Mouse (Mus musculus): ENCODE results near the gene Svip. TPM values are rescaled to one million over a fixed set of nuclear protein-coding genes. Genes with fewer than 3 reads are reported as not detected.
A peak's percentile ranks its signal among the peaks of the same experiment; 100 is the strongest.

Gene Svip
- 10 to 100 TPM; 14.5 to 17.3 TPM for total RNA-seq (2021)
- long read RNA-seq, experiment 1, transcript Svip-201 (4 exons, 3,053 nt) = major isoform, 43 of 45 reads
- long read RNA-seq, experiment 1, partial matches to known transcripts = 1 of 45 reads
- long read RNA-seq, experiment 1, other reads (novel, unspliced or antisense) = 1 of 45 reads
- long read RNA-seq, experiment 2, transcript Svip-201 (4 exons, 3,053 nt) = major isoform, 36 of 40 reads
- long read RNA-seq, experiment 2, partial matches to known transcripts = 2 of 40 reads
- long read RNA-seq, experiment 2, other reads (novel, unspliced or antisense) = 2 of 40 reads

- peak; percentile 71 to 81 for DNase-seq
- intact Hi-C loops (cut with DNase I) = no loop called here
These were observed at the start of gene Svip for GRCm38 (mm10) chr7:52005511-52006295. Svip (minus strand) TSS chr7:52006018.

GRCm38 (mm10) chr7:52037600-52038582 is 32.1 kb upstream of the Svip start:
- intact Hi-C loops (cut with DNase I) = no loop called here
- DNase-seq = peak; percentile 2 to 39

GRCm38 (mm10) chr7:52024050-52024626 is 18.3 kb upstream of the Svip start:
- no peak for DNase-seq
- intact Hi-C loops (cut with DNase I) = no loop called here

GRCm38 (mm10) chr7:52022039-52022438 is 16.2 kb upstream of the Svip start:
- DNase-seq = no peak
- intact Hi-C loops (cut with DNase I) = no loop called here

- DNase-seq = no peak
- intact Hi-C loops (cut with DNase I) = no loop called here
These were observed 9.8 kb upstream of the Svip start, which contains the start of gene 1700015G11Rik for GRCm38 (mm10) chr7:52015628-52016027. 1700015G11Rik (minus strand) TSS chr7:52015728.

- no peak for DNase-seq
- intact Hi-C loops (cut with DNase I) = no loop called here
These were observed 9.4 kb upstream of the Svip start for GRCm38 (mm10) chr7:52015180-52015579.

- DNase-seq = no peak
- intact Hi-C loops (cut with DNase I) = no loop called here
These were observed 7.6 kb upstream of the Svip start for GRCm38 (mm10) chr7:52013457-52013856.

- DNase-seq = no peak
- intact Hi-C loops (cut with DNase I) = no loop called here
These were observed 1.3 kb upstream of the Svip start for GRCm38 (mm10) chr7:52007138-52007537.

- intact Hi-C loops (cut with DNase I) = no loop called here
- DNase-seq = no peak
These were observed 445 bp upstream of the Svip start for GRCm38 (mm10) chr7:52006296-52006630.

GRCm38 (mm10) chr7:51991020-51991419 is 14.8 kb downstream of the Svip start:
- intact Hi-C loops (cut with DNase I) = no loop called here

GRCm38 (mm10) chr7:51986909-51987308 is 18.9 kb downstream of the Svip start:
- intact Hi-C loops (cut with DNase I) = no loop called here
- DNase-seq = no peak

More at GRCm38 (mm10) chr7:51991020-51991419, 14.8 kb downstream of the Svip start:
- no peak for DNase-seq

GRCm38 (mm10) chr7:51985763-51986162 is 20.1 kb downstream of the Svip start:
- intact Hi-C loops (cut with DNase I) = no loop called here
- DNase-seq = no peak

- DNase-seq = no peak
- intact Hi-C loops (cut with DNase I) = no loop called here
These were observed 23.5 kb downstream of the Svip start for GRCm38 (mm10) chr7:51982303-51982702.

- intact Hi-C loops (cut with DNase I) = no loop called here
- peak in 1 of 2 experiments; percentile 18 for DNase-seq
These were observed 26.5 kb downstream of the Svip start for GRCm38 (mm10) chr7:51979271-51979670.

GRCm38 (mm10) chr7:51975181-51975580 is 30.6 kb downstream of the Svip start:
- peak in 1 of 2 experiments; percentile 1 for DNase-seq
- intact Hi-C loops (cut with DNase I) = no loop called here

- intact Hi-C loops (cut with DNase I) = loop anchor here (5.0 kb wide), 1 partner anchor 111 kb away; the partner anchor contains the start of genes Fancf and Gas2
- DNase-seq = no peak
These were observed 32.3 kb downstream of the Svip start for GRCm38 (mm10) chr7:51973526-51973925.

GRCm38 (mm10) chr7:51973091-51973490 is 32.7 kb downstream of the Svip start:
- DNase-seq = no peak
- intact Hi-C loops (cut with DNase I) = loop anchor here (5.0 kb wide), 1 partner anchor 111 kb away; the partner anchor contains the start of genes Fancf and Gas2

- intact Hi-C loops (cut with DNase I) = loop anchor here (1.0 to 5.0 kb wide), 2 partner anchors 110 to 354 kb away; partner anchors contain the start of genes Fancf and Gas2
- DNase-seq = peak; percentile 7 to 44
These were observed 33.5 kb downstream of the Svip start for GRCm38 (mm10) chr7:51972252-51972855.

- DNase-seq = no peak
- intact Hi-C loops (cut with DNase I) = no loop called here
These were observed 36.4 kb downstream of the Svip start for GRCm38 (mm10) chr7:51969379-51969778.

- no peak for DNase-seq
- intact Hi-C loops (cut with DNase I) = no loop called here
These were observed 38.2 kb downstream of the Svip start for GRCm38 (mm10) chr7:51967581-51967980.
